Mouse (Mus musculus) megakaryocyte, embryonic 14.5 days (primary cell): ENCODE data around the gene Ube2g1.

ENCODE experiments used
- FLI1 ChIP-seq: IDR thresholded peaks from 2 replicates; pipeline ENCODE4 v1.6.1; 2012; ENCODE audit warnings: low read length, inconsistent platforms, mixed read lengths
- GATA1 ChIP-seq: IDR thresholded peaks from 3 replicates; pipeline ENCODE4 v1.6.1; 2012; ENCODE audit warnings: mixed read lengths, low read length, inconsistent platforms, borderline replicate concordance

GRCm38 (mm10) chr11:72695025-72695424, 87.9 kb downstream of the Ube2g1 start:
- TF ChIP-seq GATA1 (no peak), FLI1 (no peak)
